Mouse (Mus musculus) mouse embryonic stem cell (cell line): ENCODE results near the gene Atl3.

Experiments used
- in situ Hi-C, 2 experiments: fragments of 300-500 bp; cut with MboI; formaldehyde crosslinking; loops; 1 replicate in 1 of 2; 3 replicates in 1 of 2; pipeline ENCODE4 v1.14.3; 2019 to 2020; ENCODE audit warnings: low sequenced_read_pairs in 2 of 2, low pct_unique_long_range_greater_than_20kb in 1 of 2, mixed read lengths in 1 of 2; ENCODE audit not compliant: unreplicated experiment in 1 of 2

Gene Atl3

GRCm38 (mm10) chr19:7553441-7553840 is 59.6 kb downstream of the Atl3 start:
- in situ Hi-C loops = no loop called here

- in situ Hi-C loops = no loop called here
Measured at GRCm38 (mm10) chr19:7554881-7555280, 61.0 kb downstream of the Atl3 start.

GRCm38 (mm10) chr19:7556641-7557040 is 62.8 kb downstream of the Atl3 start:
- in situ Hi-C loops = no loop called here

GRCm38 (mm10) chr19:7557328-7557822 is 63.5 kb downstream of the Atl3 start, which contains the start of gene Pla2g16:
TSS of gene Pla2g16 (plus strand) at chr19:7557459.
- in situ Hi-C loops = no loop called here

GRCm38 (mm10) chr19:7557844-7558243 is 64.0 kb downstream of the Atl3 start:
- in situ Hi-C loops = no loop called here

GRCm38 (mm10) chr19:7558675-7559074 is 64.8 kb downstream of the Atl3 start:
- in situ Hi-C loops = no loop called here

- in situ Hi-C loops = no loop called here
Measured at GRCm38 (mm10) chr19:7559986-7560385, 66.1 kb downstream of the Atl3 start.

- in situ Hi-C loops = no loop called here
Measured at GRCm38 (mm10) chr19:7561456-7561855, 67.6 kb downstream of the Atl3 start.

GRCm38 (mm10) chr19:7562601-7563129 is 68.8 kb downstream of the Atl3 start:
- in situ Hi-C loops = no loop called here

GRCm38 (mm10) chr19:7563676-7564075 is 69.8 kb downstream of the Atl3 start:
- in situ Hi-C loops = no loop called here

GRCm38 (mm10) chr19:7564457-7564856 is 70.6 kb downstream of the Atl3 start:
- in situ Hi-C loops = no loop called here

GRCm38 (mm10) chr19:7566826-7567225 is 73.0 kb downstream of the Atl3 start:
- in situ Hi-C loops = no loop called here

- in situ Hi-C loops = no loop called here
Measured at GRCm38 (mm10) chr19:7568364-7568763, 74.5 kb downstream of the Atl3 start.

GRCm38 (mm10) chr19:7569650-7570049 is 75.8 kb downstream of the Atl3 start:
- in situ Hi-C loops = no loop called here

- in situ Hi-C loops = no loop called here
Measured at GRCm38 (mm10) chr19:7576180-7576579, 82.3 kb downstream of the Atl3 start.

- in situ Hi-C loops = no loop called here
Measured at GRCm38 (mm10) chr19:7577710-7578109, 83.9 kb downstream of the Atl3 start.

- in situ Hi-C loops = no loop called here
Measured at GRCm38 (mm10) chr19:7581042-7581441, 87.2 kb downstream of the Atl3 start.

- in situ Hi-C loops = no loop called here
Measured at GRCm38 (mm10) chr19:7583101-7583500, 89.3 kb downstream of the Atl3 start.

- in situ Hi-C loops = no loop called here
Measured at GRCm38 (mm10) chr19:7583599-7583998, 89.8 kb downstream of the Atl3 start.

- in situ Hi-C loops = no loop called here
Measured at GRCm38 (mm10) chr19:7585279-7585678, 91.4 kb downstream of the Atl3 start.

GRCm38 (mm10) chr19:7585764-7586163 is 91.9 kb downstream of the Atl3 start:
- in situ Hi-C loops = no loop called here
